Mouse (Mus musculus): ENCODE results near the gene Pmf1.

GRCm38 (mm10) chr3:88446471-88447123 is 36.5 kb upstream of the Pmf1 start:
- TF ChIP-seq POLR2A (IDR thresholded peaks at IDR 0.05; ENCODE audit: insufficient read depth, low read length): no peak
- no peak for TF ChIP-seq CTCF (IDR thresholded peaks at IDR 0.05; ENCODE audit: low read depth, low read length)
- no peak for TF ChIP-seq EP300 (IDR thresholded peaks at IDR 0.05; ENCODE audit: insufficient read depth, low read depth, low read length)

Measured in ES-Bruce4 (cell line).